Mouse (Mus musculus): Measurements from ENCODE around the gene Arvcf.

The Arvcf gene

DNA sequence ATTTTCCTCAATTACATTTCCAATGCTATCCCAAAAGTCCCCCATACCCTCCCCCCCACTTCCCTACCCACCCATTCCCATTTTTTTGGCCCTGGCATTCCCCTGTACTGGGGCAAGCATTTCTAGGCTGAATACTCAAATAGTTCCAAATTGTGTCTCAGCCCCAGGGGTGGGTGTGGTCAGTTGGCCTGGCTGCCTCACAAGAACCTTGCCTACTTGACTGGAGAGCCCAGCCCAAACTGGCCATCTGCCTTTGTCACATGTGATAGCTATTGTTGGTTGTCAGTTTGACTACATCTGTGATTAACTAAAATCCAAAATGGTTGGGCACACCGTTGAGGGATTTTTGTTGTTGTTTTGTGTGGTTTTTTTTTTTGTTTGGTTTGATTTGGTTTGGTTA lies 9.0 kb downstream of the Arvcf start:
- DNase-seq (ENCODE audit: low spot score), result no peak

DNA sequence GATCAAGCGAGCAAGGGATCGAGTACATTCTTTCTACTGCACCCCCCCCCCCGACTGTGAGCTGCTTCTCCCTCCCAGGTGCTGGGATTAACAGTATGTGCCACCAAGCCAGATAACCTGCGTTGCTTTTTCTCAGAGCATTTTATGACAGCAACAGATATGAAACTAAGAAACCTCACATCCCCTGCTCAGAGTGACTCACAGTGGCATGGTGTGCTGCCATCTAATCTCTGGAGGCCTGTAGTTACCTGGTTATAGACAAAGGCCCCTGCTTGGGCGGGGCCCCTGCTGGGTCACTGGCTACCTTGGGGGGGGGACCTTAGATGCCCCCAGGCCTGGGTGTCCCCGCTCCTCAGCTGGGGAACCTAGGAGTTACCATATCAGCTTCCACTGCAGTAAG lies 10.0 kb downstream of the Arvcf start:
- no peak for DNase-seq (ENCODE audit: low spot score)

DNA sequence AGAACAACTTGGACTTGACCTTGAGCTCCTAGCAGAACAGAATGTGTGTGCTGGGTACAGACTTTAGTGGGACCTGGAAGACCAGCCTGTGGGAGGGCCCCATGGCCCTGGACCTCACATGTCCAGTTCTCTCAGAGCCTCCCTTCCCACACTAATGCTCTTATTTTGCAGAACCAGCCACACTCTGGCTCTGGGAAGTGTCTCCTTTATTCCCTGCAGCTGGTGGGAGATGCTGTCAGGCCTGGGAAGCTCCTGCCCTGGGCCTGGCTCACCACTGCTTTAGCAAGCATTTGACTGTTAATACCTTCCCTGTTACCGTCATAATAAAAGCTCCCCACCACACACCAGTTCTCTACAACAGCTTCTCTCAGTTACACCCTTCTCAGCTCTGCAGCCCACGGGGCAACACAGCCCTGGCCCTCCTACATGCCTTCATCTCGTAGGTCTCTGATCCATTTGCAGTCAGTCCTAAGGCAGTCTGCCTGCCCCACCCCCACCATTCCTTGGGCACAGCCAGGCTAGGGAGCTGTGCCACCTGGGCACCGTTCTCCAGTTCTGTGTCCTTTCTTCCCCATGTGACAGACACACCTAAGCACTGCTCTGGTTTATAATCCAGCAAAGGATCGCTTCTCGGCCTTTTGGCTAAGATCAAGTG lies 12.3 kb downstream of the Arvcf start:
- no peak for DNase-seq (ENCODE audit: low spot score)

DNA sequence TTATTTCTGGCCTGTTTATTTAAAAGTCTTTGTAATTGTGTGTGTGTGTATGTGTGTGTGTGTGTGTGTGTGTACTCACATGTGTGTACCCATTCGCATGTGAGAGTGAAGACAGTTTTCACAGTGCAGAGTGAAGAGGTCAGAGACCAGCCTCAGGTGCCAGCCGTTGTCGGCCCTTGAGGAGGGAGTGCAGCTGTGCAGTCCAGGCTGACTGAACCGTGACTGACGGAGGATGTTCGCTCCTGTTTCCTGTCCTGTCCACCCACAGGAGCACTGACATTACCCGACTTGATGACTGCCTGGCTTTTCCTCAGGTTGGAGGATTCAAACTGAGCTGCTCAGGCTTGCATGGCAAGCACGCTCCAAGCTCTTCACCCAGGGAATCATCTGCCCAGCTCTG lies 15.0 kb downstream of the Arvcf start:
- no peak for DNase-seq (ENCODE audit: low spot score)

DNA sequence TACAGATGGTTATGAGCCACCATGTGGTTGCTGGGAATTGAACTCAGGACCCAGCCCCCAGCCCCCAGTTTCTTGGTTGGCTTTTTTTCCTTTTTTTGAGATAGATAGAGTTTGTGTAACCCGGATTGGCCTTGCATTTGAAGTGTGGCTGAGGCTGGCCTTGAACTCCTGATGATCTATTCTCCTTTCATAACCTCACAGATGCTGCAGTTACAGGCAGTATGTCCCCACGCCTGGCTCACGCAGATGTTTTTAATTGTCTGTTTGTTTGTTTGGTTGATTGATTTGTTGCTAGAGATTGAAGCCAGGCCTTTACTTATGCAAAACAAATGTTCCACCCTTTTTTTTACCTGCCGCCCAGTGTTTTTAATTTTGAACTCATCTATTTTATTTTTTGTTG lies 18.9 kb downstream of the Arvcf start:
- no peak for DNase-seq (ENCODE audit: low spot score)

DNA sequence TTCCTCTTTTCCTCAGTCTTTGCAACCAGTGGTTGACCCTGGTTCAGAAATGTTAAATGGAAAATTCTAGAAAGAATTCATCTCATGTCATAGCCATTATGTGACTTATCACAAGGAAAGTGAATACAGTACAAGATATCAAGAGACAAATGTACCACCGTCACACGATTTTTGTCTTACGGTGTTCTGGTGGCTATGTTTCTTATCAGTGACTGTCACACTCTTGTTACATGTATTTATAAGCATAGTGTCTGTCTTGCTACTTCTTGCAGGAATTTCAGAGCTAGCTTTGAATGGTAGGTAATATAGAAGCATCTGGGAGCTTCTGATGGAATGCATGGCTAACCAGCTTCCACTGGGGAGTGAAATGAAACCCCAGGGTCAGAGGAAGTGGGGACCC lies 22.2 kb downstream of the Arvcf start:
- DNase-seq (ENCODE audit: low spot score), result no peak

DNA sequence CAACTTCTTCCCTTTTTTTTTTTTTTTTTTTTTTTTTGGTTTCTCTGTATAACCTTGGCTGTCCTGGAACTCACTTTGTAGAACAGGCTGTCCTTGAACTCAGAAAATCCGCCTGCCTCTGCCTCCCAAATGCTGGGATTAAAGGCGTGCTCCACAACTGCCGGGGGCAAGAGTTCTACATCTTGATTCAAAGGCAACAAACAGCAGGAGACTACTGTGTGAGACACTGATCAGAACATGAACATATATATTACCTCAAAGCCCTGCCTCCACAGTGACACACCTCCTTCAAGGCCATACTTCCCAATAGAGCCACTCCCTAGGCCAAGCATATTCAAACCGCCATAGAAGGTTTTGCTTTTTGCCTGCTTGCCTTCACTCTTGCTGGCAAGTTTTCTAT lies 25.6 kb downstream of the Arvcf start:
- DNase-seq (ENCODE audit: low spot score), result no peak

DNA sequence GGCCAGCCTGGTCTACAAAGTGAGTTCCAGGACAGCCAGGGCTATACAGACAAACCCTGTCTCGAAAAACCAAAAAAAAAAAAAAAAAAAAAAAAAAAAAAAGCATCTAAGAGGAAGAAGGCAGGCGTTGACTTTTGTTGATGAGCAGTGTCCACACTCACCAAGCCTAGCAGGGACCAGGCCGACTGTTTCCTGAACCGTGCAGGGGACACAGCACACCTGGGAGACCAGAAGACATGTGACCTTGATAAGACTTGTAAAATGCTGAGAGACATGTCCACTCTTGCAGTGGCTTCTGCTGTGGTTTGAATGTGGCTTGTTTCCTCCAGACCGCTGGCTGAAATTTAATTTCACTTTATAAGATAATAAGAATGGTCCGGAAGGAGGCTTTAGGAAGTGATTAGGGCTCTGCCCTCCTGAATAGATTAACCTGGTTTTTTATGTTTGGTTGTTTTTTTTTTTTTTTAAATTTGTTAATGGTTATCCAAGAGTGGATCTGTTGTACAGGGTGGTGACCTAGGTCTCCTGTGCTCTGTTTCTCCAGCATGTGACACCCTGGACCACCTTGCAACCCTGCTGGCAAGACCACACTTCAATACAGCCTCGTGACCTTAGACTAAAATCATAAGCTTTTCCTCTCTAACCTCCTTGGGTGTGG lies 28.4 kb downstream of the Arvcf start:
- DNase-seq (ENCODE audit: low spot score), result peak; percentile 46

DNA sequence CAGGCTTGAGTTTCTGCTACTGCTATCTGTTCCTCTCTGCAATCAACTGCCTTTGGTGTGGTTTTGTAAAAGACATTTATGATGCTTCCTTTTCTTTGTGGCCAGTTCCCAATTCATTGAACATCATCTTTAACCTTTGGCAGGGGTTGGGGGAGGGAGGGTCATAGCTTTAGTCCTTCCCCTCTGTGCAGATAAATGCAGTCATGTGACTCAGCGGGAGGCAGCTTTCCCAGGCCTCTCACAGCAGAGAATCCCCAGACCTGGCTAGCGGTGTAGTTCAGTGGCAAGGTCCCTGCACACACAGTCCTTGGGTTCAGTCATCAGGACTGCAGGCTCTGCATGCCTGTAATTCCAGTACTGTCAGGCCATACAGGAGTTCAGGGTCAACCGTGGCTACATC lies 29.2 kb downstream of the Arvcf start:
- no peak for DNase-seq (ENCODE audit: low spot score)

DNA sequence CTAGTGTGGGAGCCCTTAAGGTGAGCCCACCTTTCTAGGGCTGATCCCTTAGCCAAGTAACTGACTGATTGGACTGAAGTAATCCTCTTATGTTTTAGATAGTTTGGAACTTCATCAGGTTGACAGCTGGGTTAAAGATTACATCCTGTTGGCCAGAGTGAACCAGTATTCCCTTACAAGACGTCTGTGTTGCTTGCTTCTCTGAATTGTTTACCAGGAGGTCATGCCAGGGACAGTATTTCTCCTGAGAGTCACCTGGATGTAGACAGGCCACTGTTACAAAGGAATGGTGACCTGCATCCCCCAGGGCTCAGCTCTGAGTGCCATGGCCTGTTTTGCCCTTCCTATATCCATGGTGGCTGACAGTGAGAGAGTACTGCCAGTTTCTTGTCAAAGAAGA lies 30.5 kb downstream of the Arvcf start:
- no peak for DNase-seq (ENCODE audit: low spot score)

DNA sequence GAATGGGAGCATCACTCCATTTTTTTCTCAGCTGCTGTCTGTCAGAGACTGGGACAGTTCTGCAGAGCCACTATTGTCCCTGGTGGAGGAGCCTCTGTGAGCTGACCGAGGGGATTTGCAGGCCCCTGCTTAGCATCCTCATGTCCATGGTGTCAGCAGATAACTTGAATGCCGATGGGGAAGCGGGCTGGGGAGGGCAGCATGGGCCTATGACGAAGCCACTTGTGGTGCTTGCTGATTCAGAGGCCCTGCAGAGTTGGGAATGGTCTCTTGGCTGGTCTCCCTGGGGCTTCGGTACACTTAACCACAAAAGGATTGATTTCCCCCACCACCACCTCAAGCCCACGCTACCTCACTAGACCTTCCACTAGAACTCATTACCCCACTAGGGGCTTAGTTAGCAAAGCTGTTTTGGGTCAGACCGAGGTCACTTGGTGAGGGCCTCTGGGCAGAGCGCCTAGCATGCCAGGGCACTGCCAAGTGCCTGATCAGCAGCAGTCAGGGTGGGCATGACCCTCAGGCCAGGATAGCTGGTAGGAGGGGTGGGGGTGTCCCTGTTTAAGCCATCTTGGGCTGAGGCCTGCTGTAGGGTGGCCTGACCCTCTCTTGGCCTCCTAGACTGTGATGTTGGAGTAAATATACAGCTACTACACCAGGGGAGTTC lies 31.5 kb downstream of the Arvcf start:
- no peak for DNase-seq (ENCODE audit: low spot score)

DNA sequence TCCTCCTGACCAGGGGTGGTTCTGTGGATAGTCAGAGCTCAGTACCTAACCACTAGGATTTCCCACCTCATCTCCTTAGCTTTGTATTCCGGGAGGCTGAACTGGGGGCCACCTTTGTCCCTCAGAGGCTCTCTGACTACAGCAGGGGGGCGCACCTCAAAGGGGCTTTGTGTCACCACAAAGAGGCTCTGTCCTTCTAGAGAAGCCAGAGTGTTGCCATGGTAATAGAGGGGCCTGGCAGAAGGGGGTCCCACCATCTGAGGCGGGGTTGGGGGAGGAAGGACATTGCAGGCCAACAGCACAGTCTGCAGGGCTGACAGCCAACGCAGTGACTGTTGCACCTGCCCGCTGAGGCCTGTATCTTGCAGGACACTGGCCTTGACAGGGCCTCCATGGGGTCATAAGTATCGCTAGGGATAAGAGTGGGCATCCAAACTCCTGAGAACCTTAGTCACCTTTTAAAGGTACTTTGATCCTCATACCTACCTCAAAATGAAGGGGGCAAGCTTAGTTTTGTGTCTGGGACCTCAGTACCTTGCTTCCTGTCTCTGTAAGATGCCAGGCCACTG lies 32.6 kb downstream of the Arvcf start:
- no peak for DNase-seq (ENCODE audit: low spot score)

DNA sequence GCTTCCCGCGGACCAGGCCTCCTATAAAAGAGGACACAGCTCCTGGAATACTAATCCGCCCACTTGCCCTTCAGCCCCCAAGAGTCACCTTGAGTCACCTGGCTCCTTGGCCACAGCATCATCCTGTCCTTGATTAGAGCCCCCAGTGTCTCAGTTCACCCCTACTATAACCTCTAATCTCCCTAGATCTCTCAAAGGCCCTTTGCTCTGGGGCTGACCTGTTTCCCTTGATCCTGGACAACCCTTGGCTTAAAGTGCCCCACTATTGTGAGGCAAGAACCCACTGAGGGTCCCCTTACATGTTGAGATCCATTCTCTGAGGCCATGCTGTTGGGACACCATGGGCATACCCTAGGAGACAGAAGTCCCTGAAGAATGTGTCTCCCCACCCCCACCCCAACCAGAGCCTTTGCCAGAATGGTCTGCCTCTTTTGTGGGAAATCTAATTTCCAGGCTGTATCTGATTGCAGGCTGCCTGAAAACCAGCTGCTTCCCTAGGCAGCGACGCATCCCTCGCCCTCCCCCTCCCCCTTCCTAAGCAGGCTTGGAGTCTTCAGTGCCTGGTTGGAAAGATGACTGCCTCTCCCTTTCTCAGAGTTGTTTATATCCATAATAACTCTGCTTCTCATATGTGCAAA lies 33.8 kb downstream of the Arvcf start:
- DNase-seq (ENCODE audit: low spot score), result no peak

DNA sequence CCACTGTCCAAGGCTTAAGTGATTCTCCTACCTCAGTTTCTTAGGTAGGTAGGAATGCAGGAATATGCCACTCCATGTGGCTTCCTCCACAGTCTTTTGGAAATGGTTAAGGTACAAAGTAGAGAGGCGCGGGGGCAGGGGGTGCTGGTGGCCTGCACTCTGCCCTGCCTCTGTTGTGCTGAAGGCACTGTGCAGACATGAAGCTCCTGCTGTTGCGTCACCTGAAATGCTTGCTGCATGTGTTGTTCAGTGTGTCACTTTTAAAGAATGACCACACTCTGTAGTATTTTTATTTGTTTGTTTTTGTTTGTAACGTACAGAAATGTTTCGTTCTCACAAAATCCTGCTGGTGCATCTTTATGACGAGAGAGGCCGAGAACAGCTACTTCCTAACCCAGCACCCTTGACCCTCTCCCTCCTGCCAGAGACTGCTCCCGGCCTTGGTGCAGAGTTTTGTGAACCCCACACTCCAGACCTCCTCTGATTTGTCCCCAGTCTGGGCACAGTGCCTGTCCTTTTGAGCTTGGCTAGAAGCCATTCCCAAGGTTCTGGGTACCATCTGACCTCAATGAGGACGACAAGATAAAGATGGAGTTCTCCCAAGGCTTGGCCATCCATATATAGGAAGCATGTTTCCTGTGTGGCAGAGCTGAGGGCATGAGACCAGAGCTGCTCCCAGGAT lies 35.2 kb downstream of the Arvcf start:
- DNase-seq (ENCODE audit: low spot score), result no peak

DNA sequence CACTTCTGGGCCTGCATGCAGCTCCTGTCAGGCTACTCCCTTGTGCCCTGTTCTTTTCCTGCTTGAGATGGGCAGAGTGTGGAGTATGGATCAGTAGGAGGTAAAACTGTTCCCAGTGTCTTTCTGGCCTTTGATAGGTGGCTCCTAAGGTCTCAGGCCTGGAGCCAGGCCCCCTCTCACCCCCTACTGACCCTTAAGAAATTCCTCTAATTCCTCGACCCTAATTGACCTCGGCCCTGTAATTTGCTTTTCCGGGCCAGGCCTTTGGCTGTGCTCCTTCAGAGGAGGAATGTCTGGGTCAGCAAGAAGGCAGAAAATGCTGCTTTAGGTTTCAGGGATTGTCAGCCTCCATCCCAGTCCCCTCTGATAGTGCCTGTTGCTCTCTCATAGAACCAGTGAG lies 35.8 kb downstream of the Arvcf start:
- no peak for DNase-seq (ENCODE audit: low spot score)

DNA sequence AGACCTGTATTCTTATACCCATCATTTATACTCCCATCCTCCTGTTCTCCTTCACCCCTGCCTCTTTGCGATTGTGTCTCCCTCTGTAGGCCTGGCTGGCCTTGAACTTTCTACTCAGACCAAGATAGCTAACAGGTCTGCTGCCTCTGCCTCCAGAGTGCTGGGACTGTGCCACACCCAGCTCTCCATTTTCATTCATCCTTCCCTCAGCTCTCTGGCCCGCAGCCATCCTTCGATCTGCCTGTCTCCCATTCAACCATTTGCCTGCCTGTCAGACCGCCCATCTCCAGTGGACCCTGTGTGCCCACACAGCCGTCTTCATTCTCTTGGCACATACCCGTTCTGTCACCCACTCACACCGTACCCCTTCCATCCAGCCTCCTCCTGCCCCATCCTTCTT lies 36.2 kb downstream of the Arvcf start:
- DNase-seq (ENCODE audit: low spot score), result no peak

DNA sequence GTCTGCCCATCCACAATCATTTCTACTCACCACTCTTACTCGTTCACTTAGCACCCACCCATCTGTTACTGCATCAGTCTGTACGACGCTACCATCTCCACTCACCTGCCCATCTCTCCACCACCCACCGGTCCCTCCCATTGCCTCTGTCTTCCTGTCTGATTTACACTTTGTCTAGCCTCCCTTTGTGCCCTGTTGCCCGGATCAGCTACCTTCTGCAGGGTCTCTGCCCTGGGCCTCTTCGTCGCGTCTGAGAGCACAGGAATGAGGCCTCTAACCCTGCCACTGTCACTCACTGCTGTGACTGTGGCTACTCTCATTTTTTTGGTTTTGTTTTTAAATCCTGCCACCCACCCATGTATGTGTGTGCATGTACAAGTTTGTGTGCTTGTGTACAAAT lies 36.7 kb downstream of the Arvcf start:
- DNase-seq (ENCODE audit: low spot score), result no peak

DNA sequence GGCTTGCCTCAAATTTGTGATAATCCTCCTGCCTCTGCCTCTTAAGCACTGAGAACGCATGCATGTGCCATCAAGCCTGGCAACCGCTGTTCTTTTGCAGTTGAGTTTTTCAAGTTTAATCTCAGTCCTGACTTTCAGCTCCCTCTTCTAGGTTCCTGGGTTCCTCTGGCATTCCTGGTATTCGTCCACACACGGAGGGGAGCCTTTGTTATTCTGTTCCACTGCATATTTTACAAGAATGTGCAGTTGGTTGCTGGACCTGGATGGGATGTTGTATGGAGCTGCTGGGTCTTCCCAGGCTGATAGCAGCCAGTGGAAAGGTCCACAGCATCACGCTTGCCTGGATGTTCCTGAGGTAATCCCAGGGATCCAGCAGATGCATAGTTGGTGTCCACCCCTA lies 37.4 kb downstream of the Arvcf start:
- no peak for DNase-seq (ENCODE audit: low spot score)

DNA sequence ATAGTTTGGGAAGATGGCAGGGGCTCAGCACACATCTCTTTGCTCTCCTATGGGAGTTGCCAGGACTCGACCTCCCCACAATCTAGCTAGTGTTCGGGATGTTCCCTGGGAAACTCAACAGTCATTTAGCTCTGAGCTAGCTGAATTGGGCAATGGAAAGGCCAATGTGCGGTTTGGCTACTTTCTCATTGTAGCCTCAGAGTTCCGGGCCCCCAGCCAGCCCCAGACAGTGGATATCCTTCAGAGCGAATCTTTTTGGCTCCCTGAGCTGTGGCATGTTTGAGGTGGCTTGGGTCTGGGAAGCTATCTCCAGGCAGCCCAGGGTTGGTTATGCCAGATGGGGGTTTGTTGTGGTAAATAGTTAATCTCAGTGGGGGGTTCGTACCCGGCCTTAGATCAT lies 38.5 kb downstream of the Arvcf start:
- DNase-seq (ENCODE audit: low spot score), result no peak

DNA sequence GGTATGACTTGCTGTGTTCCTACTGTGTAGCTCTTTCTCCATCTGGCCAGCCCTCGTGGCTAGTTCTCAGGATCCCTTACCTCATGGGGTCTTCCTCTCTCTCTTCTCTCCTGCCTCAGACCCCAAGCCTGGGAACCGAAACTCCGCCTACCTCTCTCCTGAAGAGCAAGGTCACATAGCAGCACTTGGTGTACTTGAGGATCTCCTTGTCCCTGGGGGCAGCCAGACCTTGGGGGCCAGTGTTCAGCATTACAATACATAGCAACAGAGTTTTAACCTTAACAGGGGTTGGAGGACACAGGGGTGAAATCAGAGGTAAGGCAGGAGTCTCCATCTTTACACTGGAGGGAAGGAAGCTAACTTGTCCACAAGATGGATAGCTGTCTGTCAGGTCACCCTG lies 39.0 kb downstream of the Arvcf start:
- DNase-seq (ENCODE audit: low spot score), result no peak

DNA sequence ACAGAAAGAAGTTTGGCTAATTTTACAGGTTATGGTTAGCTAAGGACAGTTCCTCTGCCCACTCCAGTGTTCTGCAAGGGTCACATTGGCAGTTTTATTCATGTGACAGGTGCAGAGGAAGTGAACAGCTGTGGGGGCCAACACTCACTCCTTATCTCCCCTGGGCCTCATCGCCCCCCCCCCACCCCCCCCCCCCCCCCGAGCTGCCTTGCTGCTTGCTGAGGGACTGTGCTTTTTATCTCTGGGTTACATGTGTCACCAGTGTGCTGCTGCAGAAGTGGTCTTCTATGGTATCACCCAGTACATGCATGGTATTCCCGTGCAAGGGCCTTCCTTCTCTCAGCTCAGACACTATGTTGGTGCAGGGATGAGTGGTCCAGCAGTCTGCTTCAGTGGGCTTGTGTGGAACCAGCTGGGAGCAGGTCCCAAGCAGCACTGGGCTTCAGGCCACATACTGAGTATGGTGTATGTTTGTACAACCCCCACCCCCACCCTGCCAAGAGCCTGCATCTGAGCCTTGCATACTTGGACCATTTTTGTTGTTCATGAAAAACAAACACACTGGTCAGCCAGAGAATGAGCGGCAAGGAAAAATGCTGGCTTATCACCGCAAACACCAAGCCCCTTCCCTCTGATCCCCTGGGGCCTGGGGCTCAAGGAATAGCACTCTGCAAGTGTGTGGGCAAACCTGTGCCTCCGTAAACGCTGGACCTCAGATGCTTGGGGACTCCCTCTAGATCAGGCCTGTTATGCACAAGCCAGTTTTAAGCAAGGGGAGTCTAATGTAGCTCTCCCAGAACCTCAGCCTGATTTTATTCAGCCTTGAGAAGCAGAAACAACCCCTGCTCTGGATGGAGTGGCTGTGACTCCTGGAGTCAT lies 40.0 kb downstream of the Arvcf start:
- DNase-seq (ENCODE audit: low spot score), result no peak
